Mouse (Mus musculus): ENCODE data around the gene Apaf1. TPM values are rescaled to one million over a fixed set of nuclear protein-coding genes. Genes with fewer than 3 reads are reported as not detected.

Apaf1 gene
- total and polyA plus RNA-seq, 2 experiments, result 1.6 to 3.4 TPM

DNA sequence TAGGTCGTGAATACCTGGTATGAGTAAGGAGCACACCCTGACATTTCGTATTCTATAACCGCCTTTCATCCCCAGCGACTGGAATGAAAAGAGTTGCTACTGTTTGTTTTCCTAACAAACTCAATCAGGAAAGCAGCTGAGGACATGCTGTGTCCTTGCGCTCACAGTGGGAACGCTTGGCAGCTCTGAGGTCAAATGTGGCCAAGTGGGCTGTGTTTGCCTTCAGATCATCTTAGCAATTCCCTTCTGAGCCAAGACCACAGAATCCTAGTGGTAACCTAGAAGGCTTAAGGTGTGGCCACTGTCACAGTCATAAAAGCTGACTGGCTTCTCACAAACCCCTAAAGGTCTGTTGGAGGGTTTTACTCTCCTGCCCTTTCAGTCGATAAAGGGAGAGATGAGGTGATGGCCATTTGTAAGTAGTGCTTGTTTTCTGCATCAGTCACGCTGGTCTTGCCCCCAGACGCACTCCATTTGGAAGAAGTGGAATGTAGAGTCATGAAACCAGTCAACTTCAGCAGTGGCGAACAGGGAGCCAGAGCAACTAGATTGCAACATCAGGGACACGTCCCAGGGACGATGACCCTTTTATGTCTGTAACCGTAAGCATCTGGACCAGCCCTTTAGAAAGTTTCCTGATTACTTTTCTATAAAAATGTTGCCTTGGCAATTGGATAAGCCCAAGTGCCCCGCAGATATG is 140.4 kb downstream of the Apaf1 start:
- no peak overlapping the region for H3K9ac ChIP-seq (ENCODE audit: low read depth, low read length)
- H3K79me2 ChIP-seq (ENCODE audit: control insufficient read depth, insufficient read depth, low read length), result no peaks in the 10 kb centered on the region
- DNase-seq (ENCODE audit: extremely low read depth, low read depth, low spot score), result no peak
- no peaks in the 10 kb centered on the region for H3K27me3 ChIP-seq (ENCODE audit: control insufficient read depth, insufficient read depth, low read length)
- no peaks in the 10 kb centered on the region for H3K4me1 ChIP-seq (ENCODE audit: control insufficient read depth, insufficient read depth, low read length)
- no peaks in the 10 kb centered on the region for H3K36me3 ChIP-seq (ENCODE audit: control insufficient read depth, insufficient read depth, low read length)
- H3K4me3 ChIP-seq (ENCODE audit: insufficient read depth, low read depth, low read length), result no peak overlapping the region
- H3K27ac ChIP-seq (replicated peaks; ENCODE audit: insufficient read depth, low read depth, low read length), result no peak overlapping the region
- no peak for TF ChIP-seq CTCF (IDR thresholded peaks at IDR 0.05; ENCODE audit: low read depth, low read length)
- TF ChIP-seq POLR2A (IDR thresholded peaks at IDR 0.05; ENCODE audit: extremely low read depth, insufficient read depth, low read length), result no peak
- WGBS, result 75% methylated on average over 14 of the region's 14 CpGs

DNA sequence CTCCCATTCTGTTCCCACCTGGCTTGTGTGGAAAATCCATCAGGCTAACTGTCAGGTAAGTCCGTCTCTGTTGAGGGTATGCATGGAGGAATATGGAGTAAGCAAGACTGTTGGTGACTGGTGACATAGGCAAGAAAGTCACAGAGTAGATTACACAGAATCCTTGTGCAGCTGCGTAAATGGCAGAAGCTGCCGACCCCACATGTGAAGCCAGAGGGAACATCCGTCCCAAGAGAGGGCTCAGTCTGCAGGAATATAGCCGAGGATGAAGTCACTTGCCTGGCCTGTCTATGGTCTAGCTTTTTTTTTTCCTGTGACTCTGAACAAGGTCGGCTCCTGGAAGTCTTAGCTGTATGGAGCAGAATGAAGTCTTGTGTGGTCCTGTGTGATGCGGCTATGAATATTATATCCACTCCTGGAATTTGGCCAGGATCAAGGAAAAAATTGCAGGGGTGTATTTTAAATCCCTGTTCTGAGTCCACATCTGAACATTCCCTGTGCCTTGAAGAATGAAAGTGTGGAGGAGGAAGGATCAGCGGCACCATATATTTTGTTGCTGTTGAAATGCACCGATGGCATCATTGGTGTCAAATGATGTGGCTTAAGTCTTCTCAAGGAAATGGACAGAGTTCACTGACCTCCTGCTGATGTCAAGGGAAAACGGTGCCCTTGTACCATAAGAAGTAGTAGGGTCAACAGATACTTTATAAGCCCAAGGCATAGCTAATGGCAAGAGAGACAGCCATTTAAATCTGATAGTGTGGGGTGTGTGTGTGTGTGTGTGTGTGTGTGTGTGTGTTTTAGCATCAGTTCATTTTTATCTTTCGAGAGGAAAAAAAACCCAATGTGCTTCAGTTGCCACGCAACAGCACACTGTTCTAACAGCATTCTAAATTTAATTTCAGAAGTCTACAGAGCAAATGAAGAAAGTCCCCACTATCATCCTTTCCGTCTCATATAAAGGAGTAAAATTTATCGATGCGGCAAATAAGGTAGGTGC is 141.7 kb downstream of the Apaf1 start:
- 86% methylated on average over 15 of the region's 15 CpGs for WGBS
- DNase-seq (ENCODE audit: extremely low read depth, low read depth, low spot score), result no peak
- no peak overlapping the region for H3K27ac ChIP-seq (replicated peaks; ENCODE audit: insufficient read depth, low read depth, low read length)
- no peak overlapping the region for H3K4me3 ChIP-seq (ENCODE audit: insufficient read depth, low read depth, low read length)
- H3K9ac ChIP-seq (ENCODE audit: low read depth, low read length), result no peak overlapping the region
- no peaks in the 10 kb centered on the region for H3K4me1 ChIP-seq (ENCODE audit: control insufficient read depth, insufficient read depth, low read length)
- no peaks in the 10 kb centered on the region for H3K79me2 ChIP-seq (ENCODE audit: control insufficient read depth, insufficient read depth, low read length)
- no peak for TF ChIP-seq CTCF (IDR thresholded peaks at IDR 0.05; ENCODE audit: low read depth, low read length)
- no peaks in the 10 kb centered on the region for H3K36me3 ChIP-seq (ENCODE audit: control insufficient read depth, insufficient read depth, low read length)
- H3K27me3 ChIP-seq (ENCODE audit: control insufficient read depth, insufficient read depth, low read length), result no peaks in the 10 kb centered on the region

Other genes with a start within 250 kb of the Apaf1 start
- gene Ikbip, start 170 bp upstream of the Apaf1 start, total RNA-seq (2014; rRNA removed), result 6.9 TPM in 2 replicates
- 0.38 and 0.77 TPM in 2 replicates for gene Ikbip, start 170 bp upstream of the Apaf1 start, polyA plus RNA-seq (2012; rRNA removed)
- gene Slc25a3, start 41.3 kb upstream of the Apaf1 start, total RNA-seq (2014; rRNA removed), result 222 and 288 TPM in 2 replicates
- 269 and 371 TPM in 2 replicates for gene Slc25a3, start 41.3 kb upstream of the Apaf1 start, polyA plus RNA-seq (2012; rRNA removed)
- gene Tmpo, start 98.5 kb upstream of the Apaf1 start, total RNA-seq (2014; rRNA removed), result 38.4 and 43.3 TPM in 2 replicates
- 10.7 and 12.1 TPM in 2 replicates for gene Tmpo, start 98.5 kb upstream of the Apaf1 start, polyA plus RNA-seq (2012; rRNA removed)